Mouse (Mus musculus): ENCODE measurements at regions not wholly inside any gene's neighbourhood (a gene's known extent, or its start where the extent isn't known, plus 50 kb on each side); places are given as distances from the start of the nearest gene placed in this dataset.

GRCm38 (mm10) chr5:59669153-59669552 is 1951.4 kb downstream of the Pcdh7 start:
- DNase-seq (ENCODE audit: low spot score in 2 of 2) = no peak

- no peak for DNase-seq (ENCODE audit: low spot score in 2 of 2)
These were observed 1982.2 kb downstream of the Pcdh7 start for GRCm38 (mm10) chr5:59700009-59700408.

- no peak for DNase-seq (ENCODE audit: low spot score in 2 of 2)
These were observed 1997.7 kb downstream of the Pcdh7 start for GRCm38 (mm10) chr5:59715457-59715856.

GRCm38 (mm10) chr5:59756229-59756628 is 2038.5 kb downstream of the Pcdh7 start:
- DNase-seq (ENCODE audit: low spot score in 2 of 2) = no peak

- DNase-seq (ENCODE audit: low spot score in 2 of 2) = peak; percentile 13 to 37
These were observed 2039.1 kb downstream of the Pcdh7 start for GRCm38 (mm10) chr5:59756660-59757415.

All from layer of hippocampus, postnatal 10 days (tissue).